Mouse (Mus musculus): Measurements from ENCODE around the gene Fancl.

DNA sequence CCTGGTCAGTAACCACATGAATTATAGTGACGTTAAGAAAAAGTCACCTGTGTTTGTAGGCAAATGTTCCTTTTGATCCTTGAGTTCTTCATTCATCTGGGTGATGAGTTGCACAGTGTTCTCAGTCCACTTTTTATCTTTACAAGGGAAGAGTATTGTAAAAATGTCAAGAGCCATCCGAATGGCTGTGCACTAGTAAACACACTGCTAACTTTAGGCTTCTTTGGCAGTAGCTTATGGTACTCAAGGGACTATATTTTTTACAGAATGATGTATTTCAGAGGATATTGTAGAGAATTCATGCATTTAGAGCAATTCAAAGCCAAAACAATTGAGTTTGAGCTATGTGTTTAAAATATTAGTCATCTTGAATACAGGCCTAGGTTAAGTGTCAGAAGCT lies 35.5 kb downstream of the Fancl start:
- TF ChIP-seq CTCF (conservative IDR thresholded peaks at IDR 0.05; ENCODE audit: low read length), result no peak
- TF ChIP-seq POU5F1 (IDR thresholded peaks at IDR 0.05; ENCODE audit: borderline replicate concordance, low read length), result no peak

Measured in E14TG2a.4 (cell line).